Mouse (Mus musculus): ENCODE data around the gene B9d2.
"Not testable (repeated sequence)": the region's sequence is repeated elsewhere in the genome, so short reads cannot be mapped to it uniquely, and the experiment has no call there.

Gene B9d2

GRCm38 (mm10) chr7:25703793-25704494 is 23.4 kb downstream of the B9d2 start:
- no peak for DNase-seq (ENCODE audit: low spot score in 2 of 2)

- no peak for DNase-seq (ENCODE audit: low spot score in 2 of 2)
These were observed 24.3 kb downstream of the B9d2 start for GRCm38 (mm10) chr7:25704716-25705364.

- no peak for DNase-seq (ENCODE audit: low spot score in 2 of 2)
These were observed 25.2 kb downstream of the B9d2 start for GRCm38 (mm10) chr7:25705801-25706251.

GRCm38 (mm10) chr7:25706578-25707170 is 26.1 kb downstream of the B9d2 start:
- no peak for DNase-seq (ENCODE audit: low spot score in 2 of 2)

GRCm38 (mm10) chr7:25707581-25708292 is 27.2 kb downstream of the B9d2 start:
- DNase-seq (ENCODE audit: low spot score in 2 of 2), result no peak

GRCm38 (mm10) chr7:25709961-25710360 is 29.4 kb downstream of the B9d2 start:
- DNase-seq (ENCODE audit: low spot score in 2 of 2), result no peak

GRCm38 (mm10) chr7:25710519-25711130 is 30.0 kb downstream of the B9d2 start:
- no peak for DNase-seq (ENCODE audit: low spot score in 2 of 2)

- DNase-seq (ENCODE audit: low spot score in 2 of 2), result no peak
These were observed 30.6 kb downstream of the B9d2 start for GRCm38 (mm10) chr7:25711165-25711564.

- no peak for DNase-seq (ENCODE audit: low spot score in 2 of 2)
These were observed 31.2 kb downstream of the B9d2 start for GRCm38 (mm10) chr7:25711731-25712197.

- DNase-seq (ENCODE audit: low spot score in 2 of 2), result no peak
These were observed 32.2 kb downstream of the B9d2 start for GRCm38 (mm10) chr7:25712801-25713200.

- DNase-seq (ENCODE audit: low spot score in 2 of 2), result no peak
These were observed 34.0 kb downstream of the B9d2 start for GRCm38 (mm10) chr7:25714581-25714980.

- DNase-seq (ENCODE audit: low spot score in 2 of 2), result no peak
These were observed 35.2 kb downstream of the B9d2 start for GRCm38 (mm10) chr7:25715731-25716271.

- DNase-seq (ENCODE audit: low spot score in 2 of 2), result no peak
These were observed 36.9 kb downstream of the B9d2 start for GRCm38 (mm10) chr7:25717478-25717877.

GRCm38 (mm10) chr7:25718788-25719417 is 38.3 kb downstream of the B9d2 start, which contains the start of gene Ccdc97:
Gene Ccdc97 (minus strand): TSS chr7:25719088.
- DNase-seq (ENCODE audit: low spot score in 2 of 2), result peak; percentile 87 to 90

- peak; percentile 57 to 79 for DNase-seq (ENCODE audit: low spot score in 2 of 2)
These were observed 39.4 kb downstream of the B9d2 start for GRCm38 (mm10) chr7:25719761-25720610.

GRCm38 (mm10) chr7:25720760-25721159 is 40.2 kb downstream of the B9d2 start:
- DNase-seq (ENCODE audit: low spot score in 2 of 2), result no peak

GRCm38 (mm10) chr7:25721776-25722175 is 41.2 kb downstream of the B9d2 start:
- DNase-seq (ENCODE audit: low spot score in 2 of 2), result not testable (repeated sequence)

- DNase-seq (ENCODE audit: low spot score in 2 of 2), result no peak
These were observed 45.3 kb downstream of the B9d2 start for GRCm38 (mm10) chr7:25725886-25726285.

- no peak for DNase-seq (ENCODE audit: low spot score in 2 of 2)
These were observed 47.2 kb downstream of the B9d2 start for GRCm38 (mm10) chr7:25727800-25728199.

- no peak for DNase-seq (ENCODE audit: low spot score in 2 of 2)
These were observed 48.8 kb downstream of the B9d2 start for GRCm38 (mm10) chr7:25729396-25729795.

Measured in urinary bladder, postnatal 4 days (tissue).